Mouse (Mus musculus) liver, postnatal 0 days (tissue): ENCODE results near the gene Foxn3. TPM values are rescaled to one million over a fixed set of nuclear protein-coding genes. Genes with fewer than 3 reads are reported as not detected.

ENCODE experiments used
- ATAC-seq: fragments of 200-750 bp; cut with Nextera tagmentation; 2 replicates; pipeline ENCODE4 v1.8.0; 2017; ENCODE audit warnings: mild to moderate bottlenecking, moderate library complexity
- DNase-seq: peaks from one replicate; pipeline ENCODE4 v3.0.0-alpha.2; 2016
- H3K27ac ChIP-seq: fragments of 300-500 bp; sonication (generic); 2 replicates; pipeline ENCODE4 v1.5.1; 2014; ENCODE audit warnings: antibody characterized with exemption, moderate library complexity, mild to moderate bottlenecking, low read depth
- H3K27me3 ChIP-seq: fragments of 300-500 bp; sonication (generic); 2 replicates; pipeline ENCODE4 v1.6.1; 2014; ENCODE audit warnings: low read length, control low read depth, mixed read lengths; ENCODE audit not compliant: insufficient read depth
- H3K36me3 ChIP-seq: fragments of 300-500 bp; sonication (generic); replicated peaks from 2 replicates; pipeline ENCODE4 v1.6.1; 2014; ENCODE audit warnings: mild to moderate bottlenecking, control low read depth, low read length, moderate library complexity, mixed read lengths; ENCODE audit not compliant: insufficient read depth
- H3K4me1 ChIP-seq: fragments of 300-500 bp; sonication (generic); 2 replicates; pipeline ENCODE4 v1.6.1; 2014; ENCODE audit warnings: antibody characterized with exemption, mild to moderate bottlenecking, control low read depth; ENCODE audit not compliant: insufficient read depth
- H3K4me2 ChIP-seq: fragments of 300-500 bp; sonication (generic); 2 replicates; pipeline ENCODE4 v1.6.1; 2014; ENCODE audit warnings: low read depth, mild to moderate bottlenecking, low read length, moderate library complexity, mixed read lengths
- H3K4me3 ChIP-seq: fragments of 300-500 bp; sonication (generic); 2 replicates; pipeline ENCODE4 v1.5.1; 2014; ENCODE audit warnings: low read depth, low read length
- H3K9ac ChIP-seq: fragments of 300-500 bp; sonication (generic); replicated peaks from 2 replicates; pipeline ENCODE4 v1.6.1; 2014; ENCODE audit warnings: mild to moderate bottlenecking, moderate library complexity
- H3K9me3 ChIP-seq: fragments of 300-500 bp; sonication (generic); 2 replicates; pipeline ENCODE4 v1.6.1; 2016; ENCODE audit warnings: mild to moderate bottlenecking, control low read depth, low read length, mixed read lengths
- CTCF ChIP-seq: sonication (generic); IDR thresholded peaks from 2 replicates; pipeline ENCODE4 v1.5.1; 2016; ENCODE audit warnings: antibody characterized with exemption, low read depth
- EP300 ChIP-seq: IDR thresholded peaks from 2 replicates; pipeline ENCODE4 v1.6.1; 2016; ENCODE audit warnings: antibody characterized with exemption, low read depth, mild to moderate bottlenecking
- WGBS: fragments of 180-500 bp; shearing (Covaris S2); extraction: QIAGEN DNeasy Blood & Tissue Kit; methylation state at CpG from one replicate; pipeline ENCODE4 v1.1.7; 2014; ENCODE audit not compliant: insufficient replicate concordance; 5-methylcytosine and 5-hydroxymethylcytosine counted together
- polyA plus RNA-seq: library from polyadenylated mRNA; unstranded; fragments of >200 nt; fragmentation: Nextera tagmentation; extraction: Ambion mirVana; gene quantifications from 2 replicates; pipeline ENCODE4 v1.2.1, GENCODE M21; 2015

Foxn3 gene
- polyA plus RNA-seq, 1 experiment from 2014 or later: 31.2 TPM

GRCm38 (mm10) chr12:99266434-99266833 lies 296.9 kb downstream of the Foxn3 start:
- 85% methylated on average over 7 of the region's 7 CpGs for WGBS
- Histone ChIP-seq H3K4me3 (no peak overlapping the region), H3K36me3 (no peaks in the 10 kb centered on the region), H3K27ac (no peak overlapping the region), H3K27me3 (no peaks in the 10 kb centered on the region), H3K9ac (no peak overlapping the region), H3K9me3 (no peaks in the 10 kb centered on the region), H3K4me2 (no peak overlapping the region), H3K4me1 (peaks cover 3% of the 10 kb centered on the region; the same call in 1 of the 2 replicates)
- TF ChIP-seq CTCF (no peak), EP300 (no peak)
- ATAC-seq (no peak), DNase-seq (no peak)

GRCm38 (mm10) chr12:99265777-99266176 lies 297.6 kb downstream of the Foxn3 start:
- no peak for DNase-seq
- WGBS: 83% methylated on average over 6 of the region's 6 CpGs
- TF ChIP-seq CTCF (no peak), EP300 (no peak)

GRCm38 (mm10) chr12:99264386-99264785 lies 299.0 kb downstream of the Foxn3 start:
- Histone ChIP-seq H3K9ac (no peak overlapping the region), H3K4me3 (no peak overlapping the region), H3K36me3 (no peaks in the 10 kb centered on the region), H3K27me3 (no peaks in the 10 kb centered on the region), H3K4me2 (no peak overlapping the region), H3K27ac (no peak overlapping the region), H3K4me1 (peaks cover 5% of the 10 kb centered on the region), H3K9me3 (no peaks in the 10 kb centered on the region)
- no peak for ATAC-seq
- no peak for TF ChIP-seq EP300
- TF ChIP-seq CTCF: no peak
- no peak for DNase-seq
- 50% methylated on average over 7 of the region's 7 CpGs for WGBS

More at GRCm38 (mm10) chr12:99265777-99266176, 297.6 kb downstream of the Foxn3 start:
- ATAC-seq: no peak
- Histone ChIP-seq H3K9me3 (no peaks in the 10 kb centered on the region), H3K27ac (no peak overlapping the region), H3K4me2 (no peak overlapping the region), H3K4me1 (peaks cover 3% of the 10 kb centered on the region), H3K27me3 (no peaks in the 10 kb centered on the region), H3K36me3 (no peaks in the 10 kb centered on the region), H3K4me3 (no peak overlapping the region), H3K9ac (no peak overlapping the region)

- Histone ChIP-seq H3K9me3 (no peaks in the 10 kb centered on the region), H3K4me3 (no peak overlapping the region), H3K9ac (no peak overlapping the region), H3K4me2 (no peak overlapping the region), H3K27ac (no peak overlapping the region), H3K36me3 (no peaks in the 10 kb centered on the region), H3K4me1 (peaks cover 3% of the 10 kb centered on the region; the same call in 1 of the 2 replicates), H3K27me3 (no peaks in the 10 kb centered on the region)
- 82% methylated on average over 12 of the region's 12 CpGs for WGBS
- ATAC-seq (no peak), DNase-seq (no peak)
- TF ChIP-seq EP300 (no peak), CTCF (no peak)
Measured at GRCm38 (mm10) chr12:99263592-99264335, 299.6 kb downstream of the Foxn3 start.

GRCm38 (mm10) chr12:99262840-99263239 lies 300.5 kb downstream of the Foxn3 start:
- Histone ChIP-seq H3K36me3 (no peaks in the 10 kb centered on the region), H3K27ac (no peak overlapping the region), H3K4me1 (peaks cover 6% of the 10 kb centered on the region; the same call in 1 of the 2 replicates), H3K4me3 (no peak overlapping the region), H3K4me2 (no peak overlapping the region), H3K27me3 (no peaks in the 10 kb centered on the region), H3K9me3 (no peaks in the 10 kb centered on the region), H3K9ac (no peak overlapping the region)
- ATAC-seq (no peak), DNase-seq (no peak)
- WGBS: 91% methylated on average over 1 of the region's 1 CpGs
- no peak for TF ChIP-seq EP300
- TF ChIP-seq CTCF: no peak

- WGBS: 78% methylated on average over 11 of the region's 11 CpGs
- no peak for ATAC-seq
Measured at GRCm38 (mm10) chr12:99262066-99262599, 301.2 kb downstream of the Foxn3 start.

More at GRCm38 (mm10) chr12:99262066-99262599, 301.2 kb downstream of the Foxn3 start:
- no peak for DNase-seq
- no peak overlapping the region for H3K27ac ChIP-seq
- no peaks in the 10 kb centered on the region for H3K27me3 ChIP-seq
- no peaks in the 10 kb centered on the region for H3K9me3 ChIP-seq
- no peak overlapping the region for H3K9ac ChIP-seq
- H3K4me2 ChIP-seq: no peak overlapping the region
- H3K4me3 ChIP-seq: no peak overlapping the region
- no peaks in the 10 kb centered on the region for H3K36me3 ChIP-seq
- no peak for TF ChIP-seq EP300
- no peak for TF ChIP-seq CTCF
- H3K4me1 ChIP-seq: peaks cover 9% of the 10 kb centered on the region; the same call in 1 of the 2 replicates
